Mouse (Mus musculus) hindbrain, embryonic 10.5 days (tissue): Measurements from ENCODE around the gene A630001G21Rik. TPM values are rescaled to one million over a fixed set of nuclear protein-coding genes. Genes with fewer than 3 reads are reported as not detected.

ENCODE experiments used
- DNase-seq: peaks from one replicate; pipeline ENCODE4 v3.0.0-alpha.2; 2017; ENCODE audit warnings: low spot score
- H3K27ac ChIP-seq: fragments of 300-500 bp; sonication (generic); 2 replicates; pipeline ENCODE4 v1.5.1; 2016; ENCODE audit warnings: mild to moderate bottlenecking, moderate library complexity
- H3K27me3 ChIP-seq: fragments of 300-500 bp; sonication (generic); 2 replicates; pipeline ENCODE4 v1.6.1; 2016; ENCODE audit warnings: mild to moderate bottlenecking; ENCODE audit not compliant: poor library complexity, insufficient read depth, severe bottlenecking
- H3K36me3 ChIP-seq: fragments of 300-500 bp; sonication (generic); 2 replicates; pipeline ENCODE4 v1.6.1; 2016; ENCODE audit warnings: mild to moderate bottlenecking, moderate library complexity
- H3K4me1 ChIP-seq: fragments of 300-500 bp; sonication (generic); replicated peaks from 2 replicates; pipeline ENCODE4 v1.6.1; 2016; ENCODE audit warnings: mild to moderate bottlenecking
- H3K4me3 ChIP-seq: fragments of 300-500 bp; sonication (generic); 2 replicates; pipeline ENCODE4 v1.5.1; 2016; ENCODE audit warnings: mild to moderate bottlenecking, moderate library complexity
- H3K9me3 ChIP-seq: fragments of 300-500 bp; sonication (generic); 2 replicates; pipeline ENCODE4 v1.6.1; 2016; ENCODE audit warnings: mild to moderate bottlenecking, moderate library complexity
- WGBS: fragments of 180-500 bp; shearing (Covaris S2); methylation state at CpG from one replicate; pipeline ENCODE4 v1.1.7; 2016; 5-methylcytosine and 5-hydroxymethylcytosine counted together
- polyA plus RNA-seq: library from polyadenylated mRNA; unstranded; fragments of >200 nt; fragmentation: Nextera tagmentation; extraction: Ambion mirVana; gene quantifications from 2 replicates; pipeline ENCODE4 v1.2.1, GENCODE M21; 2016

A630001G21Rik gene
- polyA plus RNA-seq, 1 experiment from 2014 or later: 1.3 TPM

- Histone ChIP-seq H3K9me3 (no peaks in the 10 kb centered on the region), H3K36me3 (peaks cover 17% of the 10 kb centered on the region), H3K27ac (peak overlapping the region; percentile 97), H3K4me3 (peak overlapping the region; percentile 98), H3K27me3 (no peaks in the 10 kb centered on the region), H3K4me1 (peaks cover 24% of the 10 kb centered on the region)
- peak; percentile 51 for DNase-seq
- under 1% methylated on average over 38 of the region's 38 CpGs for WGBS
These were observed 15.8 kb upstream of the A630001G21Rik start for GRCm38 (mm10) chr1:85794106-85794771.

DNA sequence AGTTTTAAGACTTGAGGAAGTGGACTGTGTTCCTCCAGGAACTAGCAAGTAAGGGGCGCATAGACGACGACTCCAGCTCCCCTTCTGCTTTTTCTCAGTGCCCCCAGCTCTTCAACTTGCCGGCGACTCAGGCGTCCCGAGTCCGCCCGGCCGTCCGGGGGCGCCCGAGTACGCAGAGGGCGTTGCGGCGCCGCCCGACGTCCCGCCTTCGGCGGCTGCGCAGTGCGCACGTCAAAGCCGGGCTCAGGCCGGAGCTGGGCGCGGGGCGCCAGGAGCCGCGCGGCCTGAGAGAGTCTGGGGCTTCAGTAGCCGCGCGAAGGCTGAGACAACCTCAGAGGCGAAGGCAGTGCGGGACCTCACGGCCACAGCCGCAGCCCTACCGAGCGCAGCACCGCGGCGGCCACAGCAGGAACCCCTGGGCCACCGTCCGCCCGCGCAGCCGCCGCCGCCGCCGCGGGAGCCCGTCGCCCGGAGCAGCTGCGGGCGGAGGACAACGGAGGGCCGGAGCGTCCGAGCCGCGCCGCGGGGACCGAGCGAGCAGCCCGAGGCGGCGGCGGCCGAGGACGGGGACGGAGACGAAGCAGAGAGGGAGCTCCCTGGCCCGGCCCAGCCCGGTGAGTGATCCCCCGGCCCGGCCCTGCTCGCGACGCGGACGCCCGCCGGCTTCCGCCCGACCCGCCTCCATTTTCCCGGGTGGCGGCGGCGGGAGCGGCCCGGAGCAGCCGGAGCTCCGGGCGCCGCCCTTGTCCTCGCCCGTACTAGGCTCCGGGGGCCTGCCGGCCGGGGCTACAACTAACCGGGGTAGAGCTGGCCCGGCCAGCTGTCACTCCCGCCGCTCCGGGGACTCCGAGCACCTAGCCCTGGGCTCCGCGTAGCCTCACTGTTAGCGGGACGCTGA is 15.0 kb upstream of the A630001G21Rik start, which contains the start of gene Cab39:
Cab39 (plus strand) TSS at position 234 of the 898 bp plus-strand sequence.
- Histone ChIP-seq H3K9me3 (no peaks in the 10 kb centered on the region), H3K27ac (peak within 1 kb of the TSS; percentile 97), H3K4me1 (peaks cover 24% of the 10 kb centered on the region), H3K27me3 (no peaks in the 10 kb centered on the region), H3K4me3 (peak within 1 kb of the TSS; percentile 98), H3K36me3 (peaks cover 17% of the 10 kb centered on the region)
- WGBS: under 1% methylated on average over 117 of the region's 118 CpGs
- peak; percentile 86 for DNase-seq

GRCm38 (mm10) chr1:85791476-85791875 is 13.0 kb upstream of the A630001G21Rik start:
- Histone ChIP-seq H3K27me3 (no peaks in the 10 kb centered on the region), H3K9me3 (no peaks in the 10 kb centered on the region), H3K4me1 (peaks cover 17% of the 10 kb centered on the region), H3K4me3 (no peak overlapping the region), H3K27ac (no peak overlapping the region), H3K36me3 (peaks cover 7% of the 10 kb centered on the region; the same call in 1 of the 2 replicates)
- DNase-seq: no peak
- WGBS: 84% methylated on average over 3 of the region's 3 CpGs

DNA sequence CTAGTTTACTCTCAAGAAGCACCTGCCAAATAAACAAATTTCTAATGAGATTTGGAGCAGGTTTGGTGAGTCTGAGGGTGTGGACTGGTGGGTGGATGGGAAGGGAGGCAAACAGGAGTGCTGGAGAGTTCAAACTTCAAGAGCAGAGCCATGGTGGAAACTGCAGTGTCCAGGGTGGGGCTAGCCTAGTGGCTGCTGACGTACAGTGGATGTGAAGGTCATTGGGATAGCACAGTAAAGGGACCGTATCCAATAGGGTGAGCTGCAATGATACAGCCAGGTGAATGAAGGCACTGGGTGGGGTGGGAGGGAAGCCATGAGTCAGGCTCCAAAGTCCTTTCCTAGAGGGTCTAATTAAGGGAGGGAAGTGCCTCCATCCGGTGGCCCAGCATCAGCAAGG is 12.1 kb upstream of the A630001G21Rik start:
- H3K36me3 ChIP-seq: no peaks in the 10 kb centered on the region
- no peak for DNase-seq
- H3K4me1 ChIP-seq: peaks cover 11% of the 10 kb centered on the region
- 89% methylated on average over 3 of the region's 3 CpGs for WGBS
- no peak overlapping the region for H3K4me3 ChIP-seq
- H3K27ac ChIP-seq: no peak overlapping the region
- no peaks in the 10 kb centered on the region for H3K27me3 ChIP-seq
- no peaks in the 10 kb centered on the region for H3K9me3 ChIP-seq

- DNase-seq: no peak
- Histone ChIP-seq H3K27me3 (no peaks in the 10 kb centered on the region), H3K4me3 (no peak overlapping the region), H3K36me3 (no peaks in the 10 kb centered on the region), H3K27ac (no peak overlapping the region), H3K4me1 (no peaks in the 10 kb centered on the region), H3K9me3 (no peaks in the 10 kb centered on the region)
- WGBS: 83% methylated on average over 4 of the region's 4 CpGs
These were observed 1.2 kb upstream of the A630001G21Rik start for GRCm38 (mm10) chr1:85779428-85780180.

GRCm38 (mm10) chr1:85779012-85779411 is 569 bp upstream of the A630001G21Rik start:
- DNase-seq: no peak
- Histone ChIP-seq H3K27ac (no peak overlapping the region), H3K27me3 (no peaks in the 10 kb centered on the region), H3K36me3 (no peaks in the 10 kb centered on the region), H3K4me1 (no peaks in the 10 kb centered on the region), H3K4me3 (no peak overlapping the region), H3K9me3 (no peaks in the 10 kb centered on the region)
- WGBS: 67% methylated on average over 3 of the region's 3 CpGs

- Histone ChIP-seq H3K9me3 (no peaks in the 10 kb centered on the region), H3K4me1 (no peaks in the 10 kb centered on the region), H3K4me3 (no peak overlapping the region), H3K27ac (no peak overlapping the region), H3K36me3 (no peaks in the 10 kb centered on the region), H3K27me3 (no peaks in the 10 kb centered on the region)
- 54% methylated on average over 10 of the region's 10 CpGs for WGBS
- no peak for DNase-seq
These were observed 2.3 kb downstream of the A630001G21Rik start for GRCm38 (mm10) chr1:85776154-85776553.

DNA sequence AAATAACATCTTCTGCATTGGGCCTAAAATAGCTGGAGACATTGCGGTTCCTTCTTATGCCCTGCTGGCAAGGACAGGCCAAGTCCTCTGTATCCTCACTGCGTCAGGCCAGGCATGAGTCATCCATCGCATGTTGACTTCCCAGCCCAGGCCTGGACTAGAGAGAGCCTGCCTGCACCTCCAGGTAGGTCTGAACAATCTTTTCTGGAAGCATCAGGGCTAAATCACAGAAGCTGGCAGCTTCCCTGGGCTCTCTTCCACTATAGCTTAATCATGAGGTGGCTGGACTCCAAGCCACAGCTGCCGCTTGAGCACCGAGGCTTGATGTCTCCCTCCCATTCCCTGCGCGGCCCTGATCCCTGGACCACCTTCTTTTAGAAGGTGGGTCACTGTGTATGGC is 3.3 kb downstream of the A630001G21Rik start:
- WGBS: 93% methylated on average over 7 of the region's 7 CpGs
- Histone ChIP-seq H3K9me3 (no peaks in the 10 kb centered on the region), H3K27me3 (no peaks in the 10 kb centered on the region), H3K4me3 (no peak overlapping the region), H3K27ac (no peak overlapping the region), H3K4me1 (no peaks in the 10 kb centered on the region), H3K36me3 (no peaks in the 10 kb centered on the region)
- no peak for DNase-seq

GRCm38 (mm10) chr1:85771976-85772375 is 6.5 kb downstream of the A630001G21Rik start:
- no peaks in the 10 kb centered on the region for H3K36me3 ChIP-seq
- no peaks in the 10 kb centered on the region for H3K27me3 ChIP-seq
- no peaks in the 10 kb centered on the region for H3K9me3 ChIP-seq
- H3K4me3 ChIP-seq: no peak overlapping the region
- no peaks in the 10 kb centered on the region for H3K4me1 ChIP-seq
- 81% methylated on average over 3 of the region's 3 CpGs for WGBS
- no peak for DNase-seq
- H3K27ac ChIP-seq: no peak overlapping the region

DNA sequence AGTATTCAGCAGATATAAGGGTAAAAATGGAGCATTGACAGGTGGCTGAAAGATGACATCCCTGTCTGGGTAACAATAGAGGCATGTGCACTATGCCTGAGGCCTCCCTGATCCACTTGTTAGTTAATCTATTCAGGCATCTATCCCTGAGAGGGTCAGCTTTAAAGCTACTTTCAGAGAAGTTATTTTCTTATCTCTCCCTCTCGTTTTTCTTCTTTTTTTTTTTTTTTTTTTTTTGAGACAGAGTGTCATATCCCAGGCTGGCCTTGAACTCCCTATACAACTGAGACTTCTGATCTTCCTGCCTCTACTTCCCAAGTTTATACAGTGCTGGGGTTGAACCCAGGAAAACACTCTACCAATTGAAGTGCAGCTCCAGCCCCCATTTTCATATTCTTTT is 10.7 kb downstream of the A630001G21Rik start:
- WGBS: 55% methylated on average over 1 of the region's 1 CpGs
- DNase-seq: no peak
- Histone ChIP-seq H3K27me3 (no peaks in the 10 kb centered on the region), H3K4me3 (no peak overlapping the region), H3K27ac (no peak overlapping the region), H3K4me1 (no peaks in the 10 kb centered on the region), H3K9me3 (no peaks in the 10 kb centered on the region), H3K36me3 (no peaks in the 10 kb centered on the region)

DNA sequence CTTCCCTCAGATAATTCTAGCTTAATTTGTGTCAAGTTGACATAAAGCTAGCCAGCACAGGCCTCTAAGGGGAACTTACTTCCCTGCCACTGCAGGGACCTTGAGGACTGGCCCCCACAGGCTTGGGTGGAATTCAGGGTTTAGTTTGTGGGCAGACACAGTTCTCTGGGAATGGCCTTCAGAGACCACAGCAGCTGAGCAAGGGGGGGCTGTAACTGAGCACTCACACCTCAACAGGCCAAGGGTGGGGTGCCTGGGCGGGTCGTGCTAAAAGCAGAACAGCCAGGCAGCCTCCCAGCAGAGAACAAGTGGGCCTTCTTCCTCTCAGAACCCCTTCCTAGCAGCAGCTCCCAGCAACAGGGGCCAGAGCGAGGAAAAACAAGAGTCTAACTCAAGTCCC is 12.3 kb downstream of the A630001G21Rik start:
- H3K27me3 ChIP-seq: no peaks in the 10 kb centered on the region
- H3K36me3 ChIP-seq: no peaks in the 10 kb centered on the region
- DNase-seq: no peak
- H3K4me1 ChIP-seq: no peaks in the 10 kb centered on the region
- no peak overlapping the region for H3K27ac ChIP-seq
- WGBS: 83% methylated on average over 3 of the region's 3 CpGs
- no peaks in the 10 kb centered on the region for H3K9me3 ChIP-seq
- H3K4me3 ChIP-seq: no peak overlapping the region

- no peak overlapping the region for H3K4me3 ChIP-seq
- H3K27ac ChIP-seq: no peak overlapping the region
- no peaks in the 10 kb centered on the region for H3K9me3 ChIP-seq
- no peaks in the 10 kb centered on the region for H3K27me3 ChIP-seq
- no peaks in the 10 kb centered on the region for H3K36me3 ChIP-seq
- H3K4me1 ChIP-seq: no peaks in the 10 kb centered on the region
- 80% methylated on average over 4 of the region's 4 CpGs for WGBS
- no peak for DNase-seq
These were observed 14.2 kb downstream of the A630001G21Rik start for GRCm38 (mm10) chr1:85764291-85764690.
